Mouse (Mus musculus) CH12F3 (cell line): ENCODE results near the gene Gm27029.
"Not testable (repeated sequence)": the region's sequence is repeated elsewhere in the genome, so short reads cannot be mapped to it uniquely, and the experiment has no call there.

Source experiments
- in situ Hi-C: fragments of 300-500 bp; cut with MboI; formaldehyde crosslinking; loops from 2 replicates; pipeline ENCODE4 v1.14.3; 2020; ENCODE audit warnings: low sequenced_read_pairs

Gm27029 gene

GRCm38 (mm10) chr11:101424105-101424851 lies at the start of gene Gm27029:
Gm27029 (minus strand) TSS chr11:101424796.
- in situ Hi-C loops, result no loop called here

- in situ Hi-C loops, result no loop called here
Measured at GRCm38 (mm10) chr11:101474298-101474697, 49.7 kb upstream of the Gm27029 start.

- in situ Hi-C loops, result not testable (repeated sequence)
Measured at GRCm38 (mm10) chr11:101473686-101474085, 49.1 kb upstream of the Gm27029 start.

- in situ Hi-C loops, result no loop called here
Measured at GRCm38 (mm10) chr11:101472336-101472735, 47.7 kb upstream of the Gm27029 start.

- in situ Hi-C loops, result no loop called here
Measured at GRCm38 (mm10) chr11:101471926-101472325, 47.3 kb upstream of the Gm27029 start.

- in situ Hi-C loops, result no loop called here
Measured at GRCm38 (mm10) chr11:101470206-101470605, 45.6 kb upstream of the Gm27029 start.

- in situ Hi-C loops, result no loop called here
Measured at GRCm38 (mm10) chr11:101469155-101469554, 44.6 kb upstream of the Gm27029 start.

- in situ Hi-C loops, result no loop called here
Measured at GRCm38 (mm10) chr11:101468731-101469130, 44.1 kb upstream of the Gm27029 start.

- in situ Hi-C loops, result no loop called here
Measured at GRCm38 (mm10) chr11:101468263-101468688, 43.7 kb upstream of the Gm27029 start.

GRCm38 (mm10) chr11:101467477-101468262 lies 43.1 kb upstream of the Gm27029 start:
- in situ Hi-C loops, result no loop called here

GRCm38 (mm10) chr11:101466552-101466950 lies 42.0 kb upstream of the Gm27029 start:
- in situ Hi-C loops, result not testable (repeated sequence)

- in situ Hi-C loops, result no loop called here
Measured at GRCm38 (mm10) chr11:101465869-101466551, 41.4 kb upstream of the Gm27029 start, which contains the start of gene Vat1. Vat1 (minus strand) TSS chr11:101466230.

- in situ Hi-C loops, result no loop called here
Measured at GRCm38 (mm10) chr11:101465101-101465868, 40.7 kb upstream of the Gm27029 start.

- in situ Hi-C loops, result no loop called here
Measured at GRCm38 (mm10) chr11:101464211-101465100, 39.9 kb upstream of the Gm27029 start, which contains the start of gene Rnd2. Rnd2 (plus strand) TSS chr11:101464999.

- in situ Hi-C loops, result no loop called here
Measured at GRCm38 (mm10) chr11:101462583-101463440, 38.2 kb upstream of the Gm27029 start.

- in situ Hi-C loops, result no loop called here
Measured at GRCm38 (mm10) chr11:101462141-101462540, 37.5 kb upstream of the Gm27029 start.

- in situ Hi-C loops, result no loop called here
Measured at GRCm38 (mm10) chr11:101460321-101460720, 35.7 kb upstream of the Gm27029 start.

GRCm38 (mm10) chr11:101459716-101460115 lies 35.1 kb upstream of the Gm27029 start:
- in situ Hi-C loops, result no loop called here

- in situ Hi-C loops, result no loop called here
Measured at GRCm38 (mm10) chr11:101458217-101458616, 33.6 kb upstream of the Gm27029 start.
